ENCODE assay signal across 7 mouse cellular contexts in the genomic region with DNA sequence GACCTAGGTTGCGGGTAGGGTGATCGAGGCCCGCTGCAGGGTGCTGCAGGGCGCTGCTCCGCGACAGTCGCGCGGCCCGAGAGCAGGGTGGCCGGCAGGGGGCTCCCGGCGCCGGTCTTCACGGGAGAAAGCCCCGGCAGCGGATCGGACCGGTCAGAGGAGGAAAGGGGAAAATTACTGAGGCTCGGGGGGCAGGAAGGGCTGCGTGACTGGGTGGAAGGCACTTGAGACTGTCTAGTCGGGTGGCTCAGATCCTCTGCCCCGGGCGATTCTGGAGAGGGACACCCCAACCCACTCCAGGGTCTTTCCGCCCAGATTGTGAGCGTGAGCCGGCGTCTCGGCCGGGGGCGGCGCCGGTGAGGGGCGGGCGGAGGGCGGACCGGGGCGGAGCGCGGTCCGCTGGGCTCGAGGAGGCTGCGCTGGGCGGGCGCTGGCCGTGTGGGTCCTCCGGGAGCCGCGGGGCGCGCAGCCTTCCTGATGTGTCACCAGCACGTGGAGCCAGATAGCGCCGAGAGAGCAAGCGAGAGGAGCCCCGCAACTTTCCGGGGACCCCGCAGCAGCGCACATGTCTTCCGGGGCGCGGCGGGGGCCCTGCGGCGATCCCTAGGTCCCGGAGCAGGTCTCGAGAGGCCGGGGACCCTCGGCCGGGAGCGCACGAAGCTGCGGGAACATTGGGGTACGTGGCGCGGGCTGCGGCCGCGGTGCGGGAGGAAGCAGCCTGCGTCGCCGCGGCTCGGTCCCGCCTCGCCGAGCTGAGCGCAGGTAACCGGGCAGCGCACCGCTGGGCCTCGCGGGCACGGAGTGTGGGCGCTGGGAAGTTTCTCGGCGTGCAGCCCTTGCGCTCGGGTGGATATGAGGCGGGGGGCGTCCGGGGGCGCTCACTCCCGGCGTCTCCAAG.
DNase-seq lines count a peak whose midpoint lies in the region; ATAC-seq and TF ChIP-seq lines count a peak whose summit lies in the region.

No protein-coding gene starts in this region.

- H3K27me3 ChIP-seq in limb, embryonic 14.5 days (ENCODE audit: control insufficient read depth, insufficient read depth, low read length) = peaks cover 27% of the 10 kb centered on the region
- H3K27me3 ChIP-seq in midbrain, embryonic 15.5 days (replicated peaks) = peaks cover 35% of the 10 kb centered on the region
- peaks cover 17% of the 10 kb centered on the region for H3K27me3 ChIP-seq in spleen, adult 2 months (ENCODE audit: control insufficient read depth, insufficient read depth, low read length)

- WGBS in limb, embryonic 14.5 days = under 1% methylated on average over 76 of the region's 106 CpGs
- under 1% methylated on average over 106 of the region's 106 CpGs for WGBS in midbrain, embryonic 15.5 days
- WGBS in spleen, adult 2 months = under 1% methylated on average over 106 of the region's 106 CpGs

- peak; percentile 86 for ATAC-seq in limb, embryonic 14.5 days (ENCODE audit: low FRiP score, low read depth)
- peak; percentile 81 for ATAC-seq in midbrain, embryonic 15.5 days (replicated peaks)

- peak overlapping the region; percentile 98 for H3K4me2 ChIP-seq in limb, embryonic 14.5 days (replicated peaks; ENCODE audit: low read depth, low read length, severe bottlenecking)
- peak overlapping the region; percentile 95 for H3K4me2 ChIP-seq in midbrain, embryonic 15.5 days

- H3K9ac ChIP-seq in limb, embryonic 14.5 days (ENCODE audit: low read depth, low read length, severe bottlenecking) = peak overlapping the region; percentile 72
- peak overlapping the region; percentile 51 for H3K9ac ChIP-seq in midbrain, embryonic 15.5 days

- peak; percentile 59; the same call in 1 of the 2 replicates for TF ChIP-seq CTCF in spleen, adult 2 months (IDR thresholded peaks at IDR 0.05; ENCODE audit: extremely low read depth, insufficient read depth, insufficient read length, insufficient replicate concordance)

- peak overlapping the region; percentile 55; the same call in 1 of the 2 replicates for H3K27ac ChIP-seq in limb, embryonic 14.5 days (replicated peaks; ENCODE audit: low read depth, low read length)
- peak overlapping the region; percentile 42; the same call in 1 of the 2 replicates for H3K27ac ChIP-seq in midbrain, embryonic 15.5 days
- peak overlapping the region; percentile 39 for H3K27ac ChIP-seq in spleen, adult 2 months (ENCODE audit: insufficient read depth, low read length)

- 0 out of 2 replicates have a peak, but pooled peaks cover 6% of the 10 kb centered on the region for H3K4me1 ChIP-seq in limb, embryonic 14.5 days (ENCODE audit: control insufficient read depth, insufficient read depth, low read length)
- H3K4me1 ChIP-seq in midbrain, embryonic 15.5 days = peaks cover 21% of the 10 kb centered on the region
- peaks cover 4% of the 10 kb centered on the region; the same call in 1 of the 2 replicates for H3K4me1 ChIP-seq in spleen, adult 2 months (ENCODE audit: control insufficient read depth, insufficient read depth, insufficient read length)

- peak; percentile 96 for DNase-seq in adrenal gland, adult 2 months
- DNase-seq in embryo, embryonic 10.5 days (ENCODE audit: low spot score) = peak; percentile 87
- DNase-seq in heart, adult 18-20 months = peak; percentile 89 to 91
- peak; percentile 93 for DNase-seq in kidney, adult 18-20 months
- peak; percentile 73 for DNase-seq in limb, embryonic 14.5 days (ENCODE audit: low spot score)
- DNase-seq in spleen, adult 2 months (ENCODE audit: low read depth in 1 of 2, low spot score in 2 of 2) = peak; percentile 11 to 76

- peaks cover 3% of the 10 kb centered on the region; the same call in 1 of the 2 replicates for H3K36me3 ChIP-seq in limb, embryonic 14.5 days (ENCODE audit: control insufficient read depth, insufficient read depth, low read length)
- no peaks in the 10 kb centered on the region for H3K36me3 ChIP-seq in midbrain, embryonic 15.5 days (replicated peaks)
- no peaks in the 10 kb centered on the region for H3K36me3 ChIP-seq in spleen, adult 2 months (ENCODE audit: control insufficient read depth, insufficient read depth, low read length)

- H3K4me3 ChIP-seq in limb, embryonic 14.5 days (replicated peaks; ENCODE audit: low read length) = peak overlapping the region; percentile 76
- H3K4me3 ChIP-seq in midbrain, embryonic 15.5 days = peak overlapping the region; percentile 58
- peak overlapping the region; percentile 65 for H3K4me3 ChIP-seq in spleen, adult 2 months (ENCODE audit: extremely low read depth, insufficient read depth, insufficient read length)

- no peaks in the 10 kb centered on the region for H3K9me3 ChIP-seq in limb, embryonic 14.5 days (ENCODE audit: control insufficient read depth, low read length)
- no peaks in the 10 kb centered on the region for H3K9me3 ChIP-seq in midbrain, embryonic 15.5 days

- no peak for TF ChIP-seq POLR2A in limb, embryonic 14.5 days (IDR thresholded peaks at IDR 0.05; ENCODE audit: borderline replicate concordance, extremely low read depth, insufficient read depth, insufficient read length)
- no peak for TF ChIP-seq POLR2A in spleen, adult 2 months (IDR thresholded peaks at IDR 0.05; ENCODE audit: low read depth, low read length)

Comparison
In these comparisons a context has a peak if more than half of its experiments do, and no peak if none do; other contexts are left out.
1. Peak in every context shown above with its lines: DNase-seq, ATAC-seq, H3K4me3 ChIP-seq and H3K27ac ChIP-seq.
2. DNase-seq: peak in every context shown above with its lines; median percentile 96 in adrenal gland, adult 2 months; 93 in kidney, adult 18-20 months; 90 in heart, adult 18-20 months; 87 in embryo, embryonic 10.5 days; 73 in limb, embryonic 14.5 days; 44 in spleen, adult 2 months.